Mouse (Mus musculus): ENCODE data around the gene Bcl6. TPM values are rescaled to one million over a fixed set of nuclear protein-coding genes. Genes with fewer than 3 reads are reported as not detected.

The Bcl6 gene
- total and polyA plus RNA-seq, 3 experiments: 0.20 to 0.60 (median 0.25) TPM

DNA sequence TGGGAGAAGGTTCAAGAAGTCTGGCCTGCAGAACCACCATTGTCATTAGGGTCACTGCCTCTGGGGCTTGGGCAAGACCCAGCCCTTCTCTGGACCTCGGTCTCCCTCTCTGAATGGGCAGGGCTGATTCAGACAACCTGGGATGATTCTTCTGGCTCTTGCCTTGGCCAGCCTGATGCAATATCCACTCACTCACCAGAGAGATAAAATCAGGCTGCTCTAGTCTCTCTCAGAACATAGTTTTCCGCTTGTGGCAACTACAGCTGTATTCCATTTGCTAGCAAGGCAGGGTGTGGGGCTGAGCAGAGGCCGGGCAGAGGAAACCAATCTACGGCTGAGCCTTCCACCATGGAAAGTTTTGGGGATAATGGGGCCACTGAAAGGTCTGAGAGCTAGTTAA, 19.8 kb downstream of the Bcl6 start:
- Histone ChIP-seq H3K9me3 (replicated peaks; ENCODE audit: low read length) (no peaks in the 10 kb centered on the region), H3K4me3 (replicated peaks in 1 of 3; ENCODE audit: low read depth in 2 of 3, low read length in 2 of 3, poor library complexity in 1 of 3) (no peak overlapping the region), H3K27me3 (replicated peaks) (no peaks in the 10 kb centered on the region), H3K4me1 (ENCODE audit: control insufficient read depth in 1 of 2, insufficient read depth in 2 of 2) (peaks cover 0 to 8% of the 10 kb centered on the region in 2 experiments; a peak in 2 of 4 replicates), H3K27ac (ENCODE audit: insufficient read depth, low read depth) (no peak overlapping the region), H3K4me2 (ENCODE audit: insufficient read depth, low read depth, poor library complexity, severe bottlenecking) (no peak overlapping the region), H3K36me3 (replicated peaks in 1 of 2; ENCODE audit: control insufficient read depth in 1 of 2, insufficient read depth in 1 of 2, low read length in 1 of 2) (peaks cover 0 to 13% of the 10 kb centered on the region in 2 experiments), H3K79me2 (replicated peaks; ENCODE audit: control insufficient read depth, extremely low read depth, insufficient read depth, poor library complexity, severe bottlenecking) (no peaks in the 10 kb centered on the region), H3K9ac (ENCODE audit: insufficient read depth, low read depth) (no peak overlapping the region)
- TF ChIP-seq ZKSCAN1 (IDR thresholded peaks at IDR 0.05; ENCODE audit: borderline replicate concordance, low read depth, low read length): no peak
- no peak for TF ChIP-seq RCOR1 (conservative IDR thresholded peaks at IDR 0.05; ENCODE audit: low read depth, low read length)
- no peak for TF ChIP-seq PAX5 (IDR thresholded peaks at IDR 0.05; ENCODE audit: low read length)
- TF ChIP-seq ZC3H11A (IDR thresholded peaks at IDR 0.05; ENCODE audit: low read depth, low read length): no peak
- TF ChIP-seq MAFK (IDR thresholded peaks at IDR 0.05; ENCODE audit: insufficient replicate concordance, low read length): no peak
- no peak for TF ChIP-seq SMC3 (IDR thresholded peaks at IDR 0.05; ENCODE audit: low read depth, low read length)
- TF ChIP-seq MYC (IDR thresholded peaks at IDR 0.05; ENCODE audit: low read depth, low read length): no peak
- no peak for TF ChIP-seq ZNF384 (IDR thresholded peaks at IDR 0.05; ENCODE audit: low read depth, low read length)
- TF ChIP-seq POLR2A (IDR thresholded peaks at IDR 0.05; ENCODE audit: low read depth, low read length): no peak
- TF ChIP-seq USF2 (conservative IDR thresholded peaks at IDR 0.05; ENCODE audit: low read depth, low read length): no peak
- in situ Hi-C loops (cut with MboI; ENCODE audit: low pct_ligation_motif_present, low pct_unique_long_range_greater_than_20kb, low sequenced_read_pairs): no loop called here
- dilution Hi-C loops (cut with MboI; ENCODE audit: extremely low pct_ligation_motif_present, extremely low pct_unique_long_range_greater_than_20kb, low sequenced_read_pairs): no loop called here
- no peak for DNase-seq (ENCODE audit: extremely low read depth)

GRCm38 (mm10) chr16:23967301-23967700, 21.4 kb downstream of the Bcl6 start:
- Histone ChIP-seq H3K4me2 (ENCODE audit: insufficient read depth, low read depth, poor library complexity, severe bottlenecking) (no peak overlapping the region), H3K4me1 (ENCODE audit: control insufficient read depth in 1 of 2, insufficient read depth in 2 of 2) (peaks cover 0 to 8% of the 10 kb centered on the region in 2 experiments; a peak in 2 of 4 replicates), H3K79me2 (replicated peaks; ENCODE audit: control insufficient read depth, extremely low read depth, insufficient read depth, poor library complexity, severe bottlenecking) (no peaks in the 10 kb centered on the region), H3K4me3 (replicated peaks in 1 of 3; ENCODE audit: low read depth in 2 of 3, low read length in 2 of 3, poor library complexity in 1 of 3) (no peak overlapping the region), H3K9ac (ENCODE audit: insufficient read depth, low read depth) (no peak overlapping the region), H3K27me3 (replicated peaks) (no peaks in the 10 kb centered on the region), H3K36me3 (replicated peaks in 1 of 2; ENCODE audit: control insufficient read depth in 1 of 2, insufficient read depth in 1 of 2, low read length in 1 of 2) (peaks cover 0 to 9% of the 10 kb centered on the region in 2 experiments), H3K9me3 (replicated peaks; ENCODE audit: low read length) (no peaks in the 10 kb centered on the region), H3K27ac (ENCODE audit: insufficient read depth, low read depth) (no peak overlapping the region)
- dilution Hi-C loops (cut with MboI; ENCODE audit: extremely low pct_ligation_motif_present, extremely low pct_unique_long_range_greater_than_20kb, low sequenced_read_pairs) (no loop called here), in situ Hi-C loops (cut with MboI; ENCODE audit: low pct_ligation_motif_present, low pct_unique_long_range_greater_than_20kb, low sequenced_read_pairs) (no loop called here)
- TF ChIP-seq RAD21 (IDR thresholded peaks at IDR 0.05; ENCODE audit: low read depth, low read length) (peak; percentile 23), BHLHE40 (IDR thresholded peaks at IDR 0.05; ENCODE audit: low read depth, low read length) (no peak), SMC3 (IDR thresholded peaks at IDR 0.05; ENCODE audit: low read depth, low read length) (peak; percentile 19; the same call in 1 of the 2 replicates), CTCF (conservative IDR thresholded peaks at IDR 0.05 in 1 of 2, IDR thresholded peaks at IDR 0.05 in 1 of 2; ENCODE audit: low read depth in 2 of 2, low read length in 2 of 2) (peak; percentile 59 to 72; a peak in 3 of 4 replicates)
- no peak for DNase-seq (ENCODE audit: extremely low read depth)

GRCm38 (mm10) chr16:23966066-23966465, 22.6 kb downstream of the Bcl6 start:
- Histone ChIP-seq H3K36me3 (replicated peaks in 1 of 2; ENCODE audit: control insufficient read depth in 1 of 2, insufficient read depth in 1 of 2, low read length in 1 of 2) (peaks cover 0 to 5% of the 10 kb centered on the region in 2 experiments), H3K27me3 (replicated peaks) (no peaks in the 10 kb centered on the region), H3K79me2 (replicated peaks; ENCODE audit: control insufficient read depth, extremely low read depth, insufficient read depth, poor library complexity, severe bottlenecking) (no peaks in the 10 kb centered on the region), H3K4me3 (replicated peaks in 1 of 3; ENCODE audit: low read depth in 2 of 3, low read length in 2 of 3, poor library complexity in 1 of 3) (no peak overlapping the region), H3K27ac (ENCODE audit: insufficient read depth, low read depth) (no peak overlapping the region), H3K4me1 (ENCODE audit: control insufficient read depth in 1 of 2, insufficient read depth in 2 of 2) (peaks cover 0 to 8% of the 10 kb centered on the region in 2 experiments; a peak in 2 of 4 replicates), H3K9ac (ENCODE audit: insufficient read depth, low read depth) (no peak overlapping the region), H3K9me3 (replicated peaks; ENCODE audit: low read length) (no peaks in the 10 kb centered on the region), H3K4me2 (ENCODE audit: insufficient read depth, low read depth, poor library complexity, severe bottlenecking) (no peak overlapping the region)
- no peak for DNase-seq (ENCODE audit: extremely low read depth)
- dilution Hi-C loops (cut with MboI; ENCODE audit: extremely low pct_ligation_motif_present, extremely low pct_unique_long_range_greater_than_20kb, low sequenced_read_pairs): no loop called here
- no peak for TF ChIP-seq EP300 (IDR thresholded peaks at IDR 0.05; ENCODE audit: low read length)
- TF ChIP-seq NRF1 (IDR thresholded peaks at IDR 0.05; ENCODE audit: low read depth, low read length): no peak
- no peak for TF ChIP-seq MAX (IDR thresholded peaks at IDR 0.05; ENCODE audit: low read length)
- TF ChIP-seq USF1 (IDR thresholded peaks at IDR 0.05; ENCODE audit: low read depth, low read length): no peak
- TF ChIP-seq MXI1 (IDR thresholded peaks at IDR 0.05; ENCODE audit: low read depth, low read length): no peak
- TF ChIP-seq CHD1 (IDR thresholded peaks at IDR 0.05; ENCODE audit: low read depth, low read length): no peak
- TF ChIP-seq ZKSCAN1 (IDR thresholded peaks at IDR 0.05; ENCODE audit: borderline replicate concordance, low read depth, low read length): no peak
- TF ChIP-seq MYC (IDR thresholded peaks at IDR 0.05; ENCODE audit: low read depth, low read length): no peak
- no peak for TF ChIP-seq TCF12 (IDR thresholded peaks at IDR 0.05; ENCODE audit: low read depth, low read length)
- TF ChIP-seq JUN (IDR thresholded peaks at IDR 0.05; ENCODE audit: insufficient read depth, low read depth, low read length): no peak
- TF ChIP-seq ETS1 (conservative IDR thresholded peaks at IDR 0.05; ENCODE audit: low read depth, low read length): no peak
- in situ Hi-C loops (cut with MboI; ENCODE audit: low pct_ligation_motif_present, low pct_unique_long_range_greater_than_20kb, low sequenced_read_pairs): no loop called here
